Mouse (Mus musculus): ENCODE measurements at regions not wholly inside any gene's neighbourhood (a gene's known extent, or its start where the extent isn't known, plus 50 kb on each side); places are given as distances from the start of the nearest gene placed in this dataset.
A peak's percentile ranks its signal among the peaks of the same experiment; 100 is the strongest.

- DNase-seq: peak; percentile 18
Measured at GRCm38 (mm10) chr1:51644399-51644798, 166.2 kb upstream of the Nabp1 start.

GRCm38 (mm10) chr1:51643640-51644039, 165.4 kb upstream of the Nabp1 start:
- DNase-seq: no peak

- DNase-seq: no peak
Measured at GRCm38 (mm10) chr1:51638519-51639302, 160.5 kb upstream of the Nabp1 start.

- DNase-seq: no peak
Measured at GRCm38 (mm10) chr1:51635881-51636515, 157.8 kb upstream of the Nabp1 start.

- DNase-seq: no peak
Measured at GRCm38 (mm10) chr1:51633795-51634194, 155.6 kb upstream of the Nabp1 start.

- DNase-seq: no peak
Measured at GRCm38 (mm10) chr1:51632851-51633250, 154.6 kb upstream of the Nabp1 start.

GRCm38 (mm10) chr1:51629848-51630247, 151.6 kb upstream of the Nabp1 start:
- DNase-seq: no peak

GRCm38 (mm10) chr1:51628137-51628793, 150.0 kb upstream of the Nabp1 start:
- no peak for DNase-seq

GRCm38 (mm10) chr1:51626303-51626702, 148.1 kb upstream of the Nabp1 start:
- DNase-seq: no peak

- DNase-seq: no peak
Measured at GRCm38 (mm10) chr1:51625079-51625478, 146.9 kb upstream of the Nabp1 start.

GRCm38 (mm10) chr1:51624551-51624950, 146.3 kb upstream of the Nabp1 start:
- DNase-seq: no peak

GRCm38 (mm10) chr1:51622986-51623385, 144.8 kb upstream of the Nabp1 start:
- DNase-seq: no peak

GRCm38 (mm10) chr1:51622181-51622862, 144.1 kb upstream of the Nabp1 start:
- DNase-seq: no peak

- DNase-seq: no peak
Measured at GRCm38 (mm10) chr1:51621062-51621461, 142.8 kb upstream of the Nabp1 start.

GRCm38 (mm10) chr1:51617502-51618251, 139.5 kb upstream of the Nabp1 start:
- DNase-seq: no peak

- no peak for DNase-seq
Measured at GRCm38 (mm10) chr1:51616091-51616490, 137.9 kb upstream of the Nabp1 start.

GRCm38 (mm10) chr1:51615523-51615922, 137.3 kb upstream of the Nabp1 start:
- DNase-seq: no peak

- DNase-seq: no peak
Measured at GRCm38 (mm10) chr1:51614700-51615099, 136.5 kb upstream of the Nabp1 start.

GRCm38 (mm10) chr1:51609295-51609694, 131.1 kb upstream of the Nabp1 start:
- no peak for DNase-seq

- no peak for DNase-seq
Measured at GRCm38 (mm10) chr1:51607437-51607855, 129.2 kb upstream of the Nabp1 start.

GRCm38 (mm10) chr1:51602071-51602470, 123.8 kb upstream of the Nabp1 start:
- no peak for DNase-seq

- no peak for DNase-seq
Measured at GRCm38 (mm10) chr1:51600425-51600824, 122.2 kb upstream of the Nabp1 start.

All from gastrocnemius, postnatal 25 days (tissue).